Mouse (Mus musculus) limb, embryonic 14.5 days (tissue): ENCODE results near the gene Meiob. TPM values are rescaled to one million over a fixed set of nuclear protein-coding genes. Genes with fewer than 3 reads are reported as not detected.

Experiments used
- ATAC-seq: fragments of 200-750 bp; cut with Nextera tagmentation; 2 replicates; pipeline ENCODE4 v1.8.0; 2017; ENCODE audit warnings: low read depth, moderate number of reproducible peaks, moderate TSS enrichment; ENCODE audit not compliant: low FRiP score
- DNase-seq: peaks from one replicate; pipeline ENCODE4 v3.0.0-alpha.2; 2015; ENCODE audit warnings: low spot score
- H3K27ac ChIP-seq: fragments of 300-500 bp; sonication (generic); replicated peaks from 2 replicates; pipeline ENCODE4 v1.5.1; 2014; ENCODE audit warnings: low read depth, mild to moderate bottlenecking, low read length, moderate library complexity, mixed read lengths
- H3K27me3 ChIP-seq: fragments of 300-500 bp; sonication (generic); 2 replicates; pipeline ENCODE4 v1.6.1; 2014; ENCODE audit warnings: low read length, mixed read lengths; ENCODE audit not compliant: control insufficient read depth, insufficient read depth
- H3K36me3 ChIP-seq: fragments of 300-500 bp; sonication (generic); 2 replicates; pipeline ENCODE4 v1.6.1; 2014; ENCODE audit warnings: mild to moderate bottlenecking, low read length, moderate library complexity, mixed read lengths; ENCODE audit not compliant: control insufficient read depth, insufficient read depth
- H3K4me1 ChIP-seq: fragments of 300-500 bp; sonication (generic); 2 replicates; pipeline ENCODE4 v1.6.1; 2014; ENCODE audit warnings: antibody characterized with exemption, low read length, mixed read lengths; ENCODE audit not compliant: control insufficient read depth, insufficient read depth
- H3K4me2 ChIP-seq: fragments of 300-500 bp; sonication (generic); replicated peaks from 2 replicates; pipeline ENCODE4 v1.6.1; 2014; ENCODE audit warnings: low read depth, mild to moderate bottlenecking, low read length, moderate library complexity; ENCODE audit not compliant: severe bottlenecking
- H3K4me3 ChIP-seq: fragments of 300-500 bp; sonication (generic); replicated peaks from 2 replicates; pipeline ENCODE4 v1.5.1; 2014; ENCODE audit warnings: low read length
- H3K9ac ChIP-seq: fragments of 300-500 bp; sonication (generic); 2 replicates; pipeline ENCODE4 v1.6.1; 2014; ENCODE audit warnings: mild to moderate bottlenecking, low read depth, low read length, moderate library complexity; ENCODE audit not compliant: severe bottlenecking
- H3K9me3 ChIP-seq: fragments of 300-500 bp; sonication (generic); 2 replicates; pipeline ENCODE4 v1.6.1; 2016; ENCODE audit warnings: low read length; ENCODE audit not compliant: control insufficient read depth
- POLR2A ChIP-seq: fragments of 200-500 bp; IDR thresholded peaks from 2 replicates; pipeline ENCODE4 v1.8.0; 2012; ENCODE audit warnings: inconsistent platforms, mild to moderate bottlenecking, moderate library complexity, borderline replicate concordance; ENCODE audit not compliant: insufficient read depth, insufficient read length; ENCODE audit errors: extremely low read depth
- WGBS: fragments of 180-500 bp; shearing (Covaris S2); extraction: QIAGEN DNeasy Blood & Tissue Kit; methylation state at CpG from one replicate; pipeline ENCODE4 v1.1.7; 2014; 5-methylcytosine and 5-hydroxymethylcytosine counted together
- polyA plus RNA-seq, 2 experiments: library from polyadenylated mRNA; depleted of rRNA in 1 of 2; stranded (reverse) in 1 of 2; unstranded in 1 of 2; fragments of >200 nt; fragmentation: Nextera tagmentation in 1 of 2; extraction: Ambion mirVana in 1 of 2; gene quantifications; 2 replicates each; pipeline versions ENCODE4 v1.2.1 to v1.2.3; 2012 to 2014

The Meiob gene
- polyA plus RNA-seq, 2 experiments, result not detected

DNA sequence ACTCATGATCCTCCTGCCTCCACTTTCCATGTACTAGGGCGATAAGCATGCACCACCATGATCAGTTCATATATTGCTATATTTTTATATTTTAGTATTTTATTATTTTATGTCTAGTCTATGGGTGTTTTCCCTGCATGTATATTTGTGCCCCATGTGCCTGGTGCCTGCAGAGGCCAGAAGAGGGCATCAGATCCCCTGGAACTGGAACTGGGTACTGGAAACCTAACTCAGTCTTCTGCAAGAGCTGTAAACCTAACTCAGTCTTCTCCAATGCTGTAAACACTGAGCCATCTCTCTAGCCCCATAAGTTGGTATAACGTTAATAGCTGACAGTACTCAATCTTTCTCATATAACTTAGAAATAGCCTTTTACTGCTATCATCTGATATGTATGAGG, 38.5 kb downstream of the Meiob start:
- H3K4me3 ChIP-seq, result no peak overlapping the region
- H3K9me3 ChIP-seq, result no peaks in the 10 kb centered on the region
- ATAC-seq (no peak), DNase-seq (no peak)
- no peak for TF ChIP-seq POLR2A
- no peak overlapping the region for H3K27ac ChIP-seq
- H3K36me3 ChIP-seq, result no peaks in the 10 kb centered on the region
- 48% methylated on average over 2 of the region's 2 CpGs for WGBS
- H3K4me2 ChIP-seq, result no peak overlapping the region
- no peaks in the 10 kb centered on the region for H3K27me3 ChIP-seq
- no peak overlapping the region for H3K9ac ChIP-seq
- no peaks in the 10 kb centered on the region for H3K4me1 ChIP-seq

DNA sequence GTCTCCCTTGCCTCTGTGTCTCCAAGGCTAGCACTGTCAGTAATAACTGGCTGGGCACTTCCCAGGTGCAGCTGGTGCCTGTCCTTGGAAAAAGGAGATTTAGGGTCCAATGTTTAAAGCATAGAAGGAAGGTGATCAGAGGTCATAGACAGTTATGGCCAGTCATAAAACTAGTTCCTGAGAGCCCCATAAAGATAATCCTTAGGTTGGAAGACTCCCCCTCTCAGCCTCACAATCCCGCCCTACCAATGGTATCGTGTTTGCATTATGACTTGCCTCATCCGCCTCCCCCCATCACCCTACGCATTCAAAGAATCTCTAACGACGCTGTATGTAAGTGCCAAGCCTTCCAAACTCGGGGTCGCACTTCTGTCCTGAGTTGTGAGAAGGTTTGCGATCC, 40.4 kb downstream of the Meiob start:
- DNase-seq (no peak), ATAC-seq (no peak)
- Histone ChIP-seq H3K27ac (no peak overlapping the region), H3K9ac (no peak overlapping the region), H3K27me3 (no peaks in the 10 kb centered on the region), H3K4me3 (no peak overlapping the region), H3K9me3 (no peaks in the 10 kb centered on the region), H3K36me3 (no peaks in the 10 kb centered on the region), H3K4me1 (peaks cover 4% of the 10 kb centered on the region; the same call in 1 of the 2 replicates), H3K4me2 (no peak overlapping the region)
- WGBS, result 27% methylated on average over 9 of the region's 9 CpGs
- no peak for TF ChIP-seq POLR2A

DNA sequence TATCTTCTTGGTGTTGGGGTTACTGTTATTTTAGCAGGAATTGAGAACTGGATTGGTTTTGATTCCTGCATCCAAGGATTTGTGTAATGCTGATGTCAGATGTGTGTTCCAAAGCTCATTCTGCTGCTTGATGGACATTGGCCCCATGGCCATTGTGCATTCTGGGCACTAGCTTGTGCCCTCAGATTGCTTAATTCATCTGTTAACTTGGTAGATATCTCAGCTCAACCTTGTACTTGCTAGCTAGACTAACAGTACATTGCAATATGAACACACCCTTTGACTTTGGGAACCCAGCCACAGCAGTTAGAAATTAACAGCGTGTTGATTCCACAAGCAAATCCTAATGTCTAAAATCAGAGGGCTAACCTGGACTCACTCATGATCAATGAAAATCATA, 43.3 kb downstream of the Meiob start:
- ATAC-seq (no peak), DNase-seq (no peak)
- peaks cover 11% of the 10 kb centered on the region for H3K4me1 ChIP-seq
- H3K27ac ChIP-seq, result no peak overlapping the region
- H3K36me3 ChIP-seq, result no peaks in the 10 kb centered on the region
- no peaks in the 10 kb centered on the region for H3K9me3 ChIP-seq
- H3K27me3 ChIP-seq, result no peaks in the 10 kb centered on the region
- TF ChIP-seq POLR2A, result no peak
- WGBS, result 88% methylated on average over 1 of the region's 1 CpGs
- H3K4me2 ChIP-seq, result no peak overlapping the region
- H3K9ac ChIP-seq, result no peak overlapping the region
- no peak overlapping the region for H3K4me3 ChIP-seq

DNA sequence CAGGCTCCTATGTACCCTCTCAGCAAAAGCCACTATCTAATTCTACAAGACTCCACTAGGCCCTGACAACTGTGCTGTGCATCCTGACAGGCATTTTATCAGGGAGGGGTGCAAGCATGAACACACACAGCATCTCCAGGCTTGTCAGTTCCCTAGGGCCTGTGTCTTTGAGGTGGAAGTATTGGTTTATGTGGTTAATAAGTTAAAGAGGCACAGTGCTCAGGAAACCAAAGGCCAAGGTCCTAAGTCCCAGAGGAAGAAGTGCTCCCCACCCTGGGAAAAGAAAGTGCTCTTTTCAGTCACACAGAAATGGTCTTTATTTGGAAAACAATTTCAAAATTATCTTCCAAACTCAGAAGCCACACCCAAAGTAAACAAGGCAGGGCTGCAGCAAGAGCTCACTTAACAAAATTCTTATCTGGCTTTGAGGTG, 44.5 kb downstream of the Meiob start:
- Histone ChIP-seq H3K9ac (no peak overlapping the region), H3K4me2 (peak overlapping the region; percentile 95; the same call in 1 of the 2 replicates), H3K4me3 (peak overlapping the region; percentile 66; the same call in 1 of the 2 replicates), H3K9me3 (no peaks in the 10 kb centered on the region), H3K4me1 (peaks cover 11% of the 10 kb centered on the region), H3K36me3 (peaks cover 9% of the 10 kb centered on the region), H3K27ac (no peak overlapping the region), H3K27me3 (no peaks in the 10 kb centered on the region)
- ATAC-seq, result no peak
- no peak for DNase-seq
- TF ChIP-seq POLR2A, result no peak

DNA sequence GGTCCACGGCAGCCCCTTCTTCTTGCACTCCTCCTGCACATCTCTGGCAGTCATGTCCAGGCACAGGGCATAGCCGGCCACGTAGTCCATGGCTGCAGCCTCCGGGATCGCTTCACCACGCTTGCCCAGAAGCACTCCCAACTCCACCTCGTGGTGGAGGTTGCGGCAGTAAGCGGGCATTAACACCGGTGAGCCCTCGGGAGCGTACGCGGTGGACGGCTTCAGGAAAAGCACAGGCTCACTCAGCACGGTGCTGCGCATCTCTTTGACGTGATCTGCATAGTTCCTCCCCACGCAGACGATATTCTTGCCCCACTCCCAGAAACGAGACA, 45.6 kb downstream of the Meiob start:
- DNase-seq (no peak), ATAC-seq (peak; percentile 51)
- Histone ChIP-seq H3K27me3 (no peaks in the 10 kb centered on the region), H3K27ac (peak overlapping the region; percentile 81), H3K4me1 (peaks cover 11% of the 10 kb centered on the region), H3K9me3 (no peaks in the 10 kb centered on the region), H3K4me3 (peak overlapping the region; percentile 66), H3K36me3 (peaks cover 13% of the 10 kb centered on the region), H3K9ac (peak overlapping the region; percentile 66), H3K4me2 (peak overlapping the region; percentile 95)
- 0 out of 2 replicates have a peak, but pooled peaks have one; percentile 19 for TF ChIP-seq POLR2A
- WGBS, result 0% methylated on average over 21 of the region's 21 CpGs
